Comparison of ENCODE assay signal across 9 mouse cellular contexts in genomic region chr19:8967893-8968292, GRCm38 (mm10). TPM values are rescaled to one million over a fixed set of nuclear protein-coding genes. Genes with fewer than 3 reads are reported as not detected.
A peak's percentile ranks its signal among the peaks of the same experiment; 100 is the strongest.
DNase-seq lines count a peak whose midpoint lies in the region; ATAC-seq and TF ChIP-seq lines count a peak whose summit lies in the region.
"Had no signal": no experiment of that assay in that cellular context is flagged by ENCODE, and none has a peak within 500 bp of the region (broad histone marks: within the 10 kb centered on the region; RNA-seq: fewer than 3 reads in every experiment).

No protein-coding gene starts in this region.

- WGBS in heart, embryonic 11.5 days (ENCODE audit: insufficient replicate concordance), result 5% methylated on average over 9 of the region's 9 CpGs
- WGBS in forebrain, postnatal 0 days, result 16% methylated on average over 9 of the region's 9 CpGs
- 2% methylated on average over 7 of the region's 9 CpGs for WGBS in macrophage (ENCODE audit: missing documents)

- H3K36me3 ChIP-seq in heart, embryonic 11.5 days (ENCODE audit: control insufficient read depth, insufficient read depth, low read length), result peaks cover 52% of the 10 kb centered on the region
- H3K36me3 ChIP-seq in E14TG2a.4 (ENCODE audit: insufficient read depth, low read length) (peaks cover 91% of the 10 kb centered on the region), macrophage (ENCODE audit: inconsistent target) (peaks cover 69% of the 10 kb centered on the region)
- peaks cover 69% of the 10 kb centered on the region for H3K36me3 ChIP-seq in forebrain, postnatal 0 days (ENCODE audit: insufficient read depth)

- H3K9me3 ChIP-seq in heart, embryonic 11.5 days (replicated peaks; ENCODE audit: control insufficient read depth, low read length), result no peaks in the 10 kb centered on the region
- H3K9me3 ChIP-seq in E14TG2a.4 (ENCODE audit: low read length), result no peaks in the 10 kb centered on the region
- H3K9me3 ChIP-seq in forebrain, postnatal 0 days (ENCODE audit: low read length), result no peaks in the 10 kb centered on the region

- ATAC-seq in heart, embryonic 11.5 days (replicated peaks; ENCODE audit: insufficient number of reproducible peaks, low FRiP score, low TSS enrichment), result no peak
- ATAC-seq in forebrain, postnatal 0 days, result no peak
- ATAC-seq in erythroid progenitor cell, adult 5-6 weeks (replicated peaks; ENCODE audit: low FRiP score, poor library complexity, severe bottlenecking), result no peak

- peak overlapping the region; percentile 81 for H3K27ac ChIP-seq in heart, embryonic 11.5 days (ENCODE audit: low read depth, low read length)
- peak overlapping the region; percentile 79 for H3K27ac ChIP-seq in forebrain, postnatal 0 days (ENCODE audit: low read depth, low read length)
- peak overlapping the region; percentile 69 for H3K27ac ChIP-seq in macrophage

- TF ChIP-seq CTCF in E14TG2a.4 (conservative IDR thresholded peaks at IDR 0.05; ENCODE audit: low read length), result no peak
- no peak for TF ChIP-seq CTCF in forebrain, postnatal 0 days (IDR thresholded peaks at IDR 0.05; ENCODE audit: low read depth)

- peaks cover 9% of the 10 kb centered on the region for H3K4me1 ChIP-seq in heart, embryonic 11.5 days (ENCODE audit: control insufficient read depth, insufficient read depth, low read length)
- peaks cover 66% of the 10 kb centered on the region for H3K4me1 ChIP-seq in E14TG2a.4 (replicated peaks; ENCODE audit: low read depth, low read length)
- no peaks in the 10 kb centered on the region; the same call in 1 of the 2 replicates for H3K4me1 ChIP-seq in forebrain, postnatal 0 days (ENCODE audit: insufficient read depth)

- peak overlapping the region; percentile 70 for H3K4me3 ChIP-seq in heart, embryonic 11.5 days (ENCODE audit: low read depth, low read length)
- H3K4me3 ChIP-seq in E14TG2a.4 (replicated peaks; ENCODE audit: low read length) (peak overlapping the region; percentile 100), macrophage (ENCODE audit: inconsistent target) (peak overlapping the region; percentile 95)
- H3K4me3 ChIP-seq in forebrain, postnatal 0 days (ENCODE audit: low read depth, low read length), result peak overlapping the region; percentile 80

- peak overlapping the region; percentile 89 for H3K9ac ChIP-seq in heart, embryonic 11.5 days (ENCODE audit: low read depth, low read length)
- peak overlapping the region; percentile 75 for H3K9ac ChIP-seq in forebrain, postnatal 0 days

- H3K27me3 ChIP-seq in heart, embryonic 11.5 days (ENCODE audit: control insufficient read depth, insufficient read depth, low read length), result no peaks in the 10 kb centered on the region
- no peaks in the 10 kb centered on the region for H3K27me3 ChIP-seq in E14TG2a.4 (ENCODE audit: insufficient read depth, low read length)
- H3K27me3 ChIP-seq in forebrain, postnatal 0 days (ENCODE audit: insufficient read depth, low read length), result no peaks in the 10 kb centered on the region

- no peak for DNase-seq in heart, adult 18-20 months
- no peak for DNase-seq in forebrain, postnatal 0 days
- DNase-seq in gastrocnemius, postnatal 25 days, result no peak
- no peak for DNase-seq in adrenal gland, postnatal 25 days
- DNase-seq: embryo, embryonic 11 days had no signal

- peak overlapping the region; percentile 80 for H3K4me2 ChIP-seq in heart, embryonic 11.5 days
- H3K4me2 ChIP-seq in forebrain, postnatal 0 days (ENCODE audit: low read depth), result peak overlapping the region; percentile 75

- peaks cover 83% of the 10 kb centered on the region for H3K79me2 ChIP-seq in macrophage (ENCODE audit: inconsistent target)

RNA-seq across cellular contexts. Expression of gene Eef1g, which starts 1.1 kb away (rescaled TPM):
- 344 TPM in 2 replicates for polyA plus RNA-seq in heart, embryonic 11.5 days (2014; fragmentation: Nextera tagmentation; extraction: Ambion mirVana)
- total RNA-seq in heart, adult 18-20 months (2021), result 100 to 1,000 TPM; 239 to 257 TPM
- total RNA-seq in forebrain, postnatal 0 days (2014; rRNA removed), result 524 and 615 TPM in 2 replicates
- 250 and 269 TPM in 2 replicates for polyA plus RNA-seq in forebrain, postnatal 0 days (2015; fragmentation: Nextera tagmentation; extraction: Ambion mirVana)
- 100 to 1,000 TPM in 21 of 26 experiments, 10 to 100 TPM in 5; 53.9 to 227 (median 126) TPM for total RNA-seq in macrophage (2018; cell fraction: chromatin; rRNA removed)
- total RNA-seq in macrophage (2018; cell fraction: cytosol; rRNA removed), result 100 to 1,000 TPM; 190 to 422 (median 272) TPM
- total RNA-seq in macrophage (2018; cell fraction: nucleus; rRNA removed), result 100 to 1,000 TPM in 21 of 26 experiments, 10 to 100 TPM in 5; 78.8 to 331 (median 129) TPM
- polyA plus RNA-seq in macrophage (2018), result 224 to 506 TPM (median 366 TPM) in 3 replicates
- total RNA-seq in erythroid progenitor cell, adult 5-6 weeks (2015; ENCODE audit: low replicate concordance), result 198 and 228 TPM in 2 replicates
- 92.0 and 153 TPM in 2 replicates for total RNA-seq in erythroid progenitor cell, adult 5-6 weeks (2017; ENCODE audit: low replicate concordance)
- 100 to 1,000 TPM; 464 to 492 TPM for total RNA-seq in gastrocnemius, postnatal 25 days (2021)
- total RNA-seq in adrenal gland, postnatal 25 days (2021), result 327 and 416 TPM in 2 replicates

RNA-seq across cellular contexts. Expression of gene Tut1, which starts 14.2 kb away (rescaled TPM):
- 17.1 and 19.8 TPM in 2 replicates for polyA plus RNA-seq in heart, embryonic 11.5 days (2014; fragmentation: Nextera tagmentation; extraction: Ambion mirVana)
- total RNA-seq in heart, adult 18-20 months (2021), result 1 to 10 TPM; 8.2 to 9.5 TPM
- 20.8 and 24.5 TPM in 2 replicates for total RNA-seq in forebrain, postnatal 0 days (2014; rRNA removed)
- polyA plus RNA-seq in forebrain, postnatal 0 days (2015; fragmentation: Nextera tagmentation; extraction: Ambion mirVana), result 14.8 and 17.6 TPM in 2 replicates
- total RNA-seq in macrophage (2018; cell fraction: chromatin; rRNA removed), result 10 to 100 TPM in 25 of 26 experiments, 1 to 10 TPM in 1; 8.5 to 41.5 (median 30.1) TPM
- 10 to 100 TPM in 17 of 26 experiments, 1 to 10 TPM in 9; 4.9 to 15.3 (median 11.1) TPM for total RNA-seq in macrophage (2018; cell fraction: cytosol; rRNA removed)
- 10 to 100 TPM; 10.2 to 38.9 (median 21.4) TPM for total RNA-seq in macrophage (2018; cell fraction: nucleus; rRNA removed)
- 11.5 to 14.4 TPM (median 13.4 TPM) in 3 replicates for polyA plus RNA-seq in macrophage (2018)
- 0.84 and 3.2 TPM in 2 replicates for total RNA-seq in erythroid progenitor cell, adult 5-6 weeks (2015; ENCODE audit: low replicate concordance)
- 3.7 and 4.4 TPM in 2 replicates for total RNA-seq in erythroid progenitor cell, adult 5-6 weeks (2017; ENCODE audit: low replicate concordance)
- 1 to 10 TPM; 5.7 to 7.2 TPM for total RNA-seq in gastrocnemius, postnatal 25 days (2021)
- 23.1 and 23.6 TPM in 2 replicates for total RNA-seq in adrenal gland, postnatal 25 days (2021)

RNA-seq across cellular contexts. Expression of gene Ahnak, which starts 21.2 kb away (rescaled TPM):
- polyA plus RNA-seq in heart, embryonic 11.5 days (2014; fragmentation: Nextera tagmentation; extraction: Ambion mirVana), result 15.1 and 17.4 TPM in 2 replicates
- total RNA-seq in heart, adult 18-20 months (2021), result 100 to 1,000 TPM; 341 to 356 TPM
- 11.4 and 17.9 TPM in 2 replicates for total RNA-seq in forebrain, postnatal 0 days (2014; rRNA removed)
- 3.2 and 3.9 TPM in 2 replicates for polyA plus RNA-seq in forebrain, postnatal 0 days (2015; fragmentation: Nextera tagmentation; extraction: Ambion mirVana)
- total RNA-seq in macrophage (2018; cell fraction: chromatin; rRNA removed), result 1,000 to 10,000 TPM in 14 of 26 experiments, 100 to 1,000 TPM in 12; 456 to 7,544 (median 1,268) TPM
- total RNA-seq in macrophage (2018; cell fraction: cytosol; rRNA removed), result 100 to 1,000 TPM; 156 to 966 (median 391) TPM
- 1,000 to 10,000 TPM in 9 of 26 experiments, 100 to 1,000 TPM in 17; 420 to 2,179 (median 869) TPM for total RNA-seq in macrophage (2018; cell fraction: nucleus; rRNA removed)
- 97.5 to 169 TPM (median 125 TPM) in 3 replicates for polyA plus RNA-seq in macrophage (2018)
- total RNA-seq in erythroid progenitor cell, adult 5-6 weeks (2015; ENCODE audit: low replicate concordance), result 13.0 and 13.8 TPM in 2 replicates
- 13.3 and 15.7 TPM in 2 replicates for total RNA-seq in erythroid progenitor cell, adult 5-6 weeks (2017; ENCODE audit: low replicate concordance)
- 100 to 1,000 TPM; 183 to 204 TPM for total RNA-seq in gastrocnemius, postnatal 25 days (2021)
- 93.0 and 106 TPM in 2 replicates for total RNA-seq in adrenal gland, postnatal 25 days (2021)

RNA-seq across cellular contexts. Expression of gene Mta2, which starts 26.2 kb away (rescaled TPM):
- polyA plus RNA-seq in heart, embryonic 11.5 days (2014; fragmentation: Nextera tagmentation; extraction: Ambion mirVana), result 30.0 and 39.9 TPM in 2 replicates
- 10 to 100 TPM; 28.8 to 30.1 TPM for total RNA-seq in heart, adult 18-20 months (2021)
- total RNA-seq in forebrain, postnatal 0 days (2014; rRNA removed), result 71.2 and 86.4 TPM in 2 replicates
- polyA plus RNA-seq in forebrain, postnatal 0 days (2015; fragmentation: Nextera tagmentation; extraction: Ambion mirVana), result 87.8 and 91.3 TPM in 2 replicates
- 100 to 1,000 TPM in 24 of 26 experiments, 10 to 100 TPM in 2; 88.3 to 226 (median 144) TPM for total RNA-seq in macrophage (2018; cell fraction: chromatin; rRNA removed)
- 10 to 100 TPM; 44.2 to 69.6 (median 59.4) TPM for total RNA-seq in macrophage (2018; cell fraction: cytosol; rRNA removed)
- total RNA-seq in macrophage (2018; cell fraction: nucleus; rRNA removed), result 100 to 1,000 TPM in 7 of 26 experiments, 10 to 100 TPM in 19; 59.1 to 117 (median 82.6) TPM
- 63.1 to 68.2 TPM (median 63.7 TPM) in 3 replicates for polyA plus RNA-seq in macrophage (2018)
- 59.9 and 70.3 TPM in 2 replicates for total RNA-seq in erythroid progenitor cell, adult 5-6 weeks (2015; ENCODE audit: low replicate concordance)
- 84.2 and 125 TPM in 2 replicates for total RNA-seq in erythroid progenitor cell, adult 5-6 weeks (2017; ENCODE audit: low replicate concordance)
- 10 to 100 TPM; 19.5 to 21.9 TPM for total RNA-seq in gastrocnemius, postnatal 25 days (2021)
- total RNA-seq in adrenal gland, postnatal 25 days (2021), result 98.6 and 104 TPM in 2 replicates

RNA-seq across cellular contexts. Expression of gene Eml3, which starts 38.5 kb away (rescaled TPM):
- 8.1 and 8.5 TPM in 2 replicates for polyA plus RNA-seq in heart, embryonic 11.5 days (2014; fragmentation: Nextera tagmentation; extraction: Ambion mirVana)
- total RNA-seq in heart, adult 18-20 months (2021), result 1 to 10 TPM; 5.7 to 7.6 TPM
- total RNA-seq in forebrain, postnatal 0 days (2014; rRNA removed), result 5.1 and 7.3 TPM in 2 replicates
- polyA plus RNA-seq in forebrain, postnatal 0 days (2015; fragmentation: Nextera tagmentation; extraction: Ambion mirVana), result 7.5 and 8.1 TPM in 2 replicates
- 100 to 1,000 TPM in 9 of 26 experiments, 10 to 100 TPM in 17; 50.6 to 172 (median 87.4) TPM for total RNA-seq in macrophage (2018; cell fraction: chromatin; rRNA removed)
- 10 to 100 TPM; 10.0 to 28.9 (median 19.9) TPM for total RNA-seq in macrophage (2018; cell fraction: cytosol; rRNA removed)
- 10 to 100 TPM; 26.1 to 93.8 (median 46.9) TPM for total RNA-seq in macrophage (2018; cell fraction: nucleus; rRNA removed)
- 17.0 to 32.0 TPM (median 23.3 TPM) in 3 replicates for polyA plus RNA-seq in macrophage (2018)
- 6.5 and 9.6 TPM in 2 replicates for total RNA-seq in erythroid progenitor cell, adult 5-6 weeks (2015; ENCODE audit: low replicate concordance)
- 7.1 and 14.0 TPM in 2 replicates for total RNA-seq in erythroid progenitor cell, adult 5-6 weeks (2017; ENCODE audit: low replicate concordance)
- 1 to 10 TPM; 6.0 to 7.2 TPM for total RNA-seq in gastrocnemius, postnatal 25 days (2021)
- 57.2 and 67.5 TPM in 2 replicates for total RNA-seq in adrenal gland, postnatal 25 days (2021)
